Mouse (Mus musculus) megakaryocyte, embryonic 14.5 days (primary cell): ENCODE measurements at regions not wholly inside any gene's neighbourhood (a gene's known extent, or its start where the extent isn't known, plus 50 kb on each side); places are given as distances from the start of the nearest gene placed in this dataset.

ENCODE experiments used
- FLI1 ChIP-seq: IDR thresholded peaks from 2 replicates; pipeline ENCODE4 v1.6.1; 2012; ENCODE audit warnings: low read length, inconsistent platforms, mixed read lengths
- GATA1 ChIP-seq: IDR thresholded peaks from 3 replicates; pipeline ENCODE4 v1.6.1; 2012; ENCODE audit warnings: mixed read lengths, low read length, inconsistent platforms, borderline replicate concordance

GRCm38 (mm10) chr14:73878267-73878666 is 217.2 kb downstream of the Gm21750 start:
- TF ChIP-seq GATA1, result no peak
- no peak for TF ChIP-seq FLI1
